Mouse (Mus musculus) heart, postnatal 0 days (tissue): ENCODE results near the gene Ormdl3. TPM values are rescaled to one million over a fixed set of nuclear protein-coding genes. Genes with fewer than 3 reads are reported as not detected.

Source experiments
- ATAC-seq: fragments of 200-750 bp; cut with Nextera tagmentation; 2 replicates; pipeline ENCODE4 v1.8.0; 2017; ENCODE audit warnings: low read depth, moderate number of reproducible peaks, moderate library complexity; ENCODE audit not compliant: insufficient read depth
- DNase-seq: peaks from one replicate; pipeline ENCODE4 v3.0.0-alpha.2; 2016; ENCODE audit warnings: low spot score
- H3K27ac ChIP-seq: fragments of 300-500 bp; sonication (generic); 2 replicates; pipeline ENCODE4 v1.5.1; 2014; ENCODE audit warnings: low read depth, mild to moderate bottlenecking
- H3K27me3 ChIP-seq: fragments of 300-500 bp; sonication (generic); 2 replicates; pipeline ENCODE4 v1.6.1; 2014; ENCODE audit warnings: low read length, mixed read lengths; ENCODE audit not compliant: control insufficient read depth, insufficient read depth
- H3K36me3 ChIP-seq: fragments of 300-500 bp; sonication (generic); replicated peaks from 2 replicates; pipeline ENCODE4 v1.6.1; 2014; ENCODE audit warnings: low read length, mixed read lengths; ENCODE audit not compliant: control insufficient read depth, insufficient read depth
- H3K4me1 ChIP-seq: fragments of 300-500 bp; sonication (generic); 2 replicates; pipeline ENCODE4 v1.6.1; 2014; ENCODE audit warnings: antibody characterized with exemption; ENCODE audit not compliant: control insufficient read depth, insufficient read depth
- H3K4me2 ChIP-seq: fragments of 300-500 bp; sonication (generic); 2 replicates; pipeline ENCODE4 v1.6.1; 2014; ENCODE audit warnings: low read depth, mild to moderate bottlenecking, low read length, moderate library complexity
- H3K4me3 ChIP-seq: fragments of 300-500 bp; sonication (generic); 2 replicates; pipeline ENCODE4 v1.5.1; 2014; ENCODE audit warnings: low read depth, low read length
- H3K9ac ChIP-seq: fragments of 300-500 bp; sonication (generic); replicated peaks from 2 replicates; pipeline ENCODE4 v1.6.1; 2014; ENCODE audit warnings: low read depth, low read length, mixed read lengths
- H3K9me3 ChIP-seq: fragments of 300-500 bp; sonication (generic); replicated peaks from 2 replicates; pipeline ENCODE4 v1.6.1; 2016; ENCODE audit warnings: low read length; ENCODE audit not compliant: control insufficient read depth
- CTCF ChIP-seq: IDR thresholded peaks from 2 replicates; pipeline ENCODE4 v1.5.1; 2016; ENCODE audit warnings: antibody characterized with exemption, control low read depth, low read depth
- EP300 ChIP-seq: IDR thresholded peaks from 2 replicates; pipeline ENCODE4 v1.6.1; 2016; ENCODE audit warnings: antibody characterized with exemption, low read depth
- WGBS: fragments of 180-500 bp; shearing (Covaris S2); extraction: QIAGEN DNeasy Blood & Tissue Kit; methylation state at CpG from one replicate; pipeline ENCODE4 v1.1.7; 2014; 5-methylcytosine and 5-hydroxymethylcytosine counted together
- polyA plus RNA-seq: library from polyadenylated mRNA; unstranded; fragments of >200 nt; fragmentation: Nextera tagmentation; extraction: Ambion mirVana; gene quantifications from 2 replicates; pipeline ENCODE4 v1.2.1, GENCODE M21; 2015
- total RNA-seq: library from RNA; depleted of rRNA; stranded (reverse); fragments of >200 nt; gene quantifications from 2 replicates; pipeline ENCODE4 v1.2.3, GENCODE M21; 2014; ENCODE audit warnings: low replicate concordance

Gene Ormdl3
- total and polyA plus RNA-seq, 2 experiments from 2014 or later: 44.8 to 49.4 TPM

DNA sequence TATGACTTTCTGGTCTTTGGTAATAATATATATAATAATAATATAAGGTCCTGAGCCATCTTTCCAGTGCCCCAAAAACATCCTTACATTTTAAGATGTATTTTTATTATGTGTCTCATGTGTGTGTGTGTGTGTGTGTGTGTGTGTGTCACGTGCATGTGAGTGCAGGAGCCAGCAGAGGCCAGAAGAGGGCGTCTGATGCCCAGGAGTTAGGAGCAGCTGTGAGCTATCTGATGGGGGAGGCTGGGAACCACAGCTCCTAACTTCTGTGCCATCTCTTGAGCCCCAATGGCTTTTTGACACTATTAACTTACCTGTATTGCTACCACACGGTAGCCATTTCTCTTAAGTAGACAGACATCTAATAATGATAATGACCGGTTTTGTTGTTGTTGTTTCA is 33.2 kb downstream of the Ormdl3 start:
- Histone ChIP-seq H3K9me3 (no peaks in the 10 kb centered on the region), H3K9ac (no peak overlapping the region), H3K4me2 (no peak overlapping the region), H3K4me3 (no peak overlapping the region), H3K36me3 (no peaks in the 10 kb centered on the region), H3K27ac (no peak overlapping the region), H3K27me3 (peaks cover 15% of the 10 kb centered on the region; the same call in 1 of the 2 replicates), H3K4me1 (peaks cover 6% of the 10 kb centered on the region; the same call in 1 of the 2 replicates)
- DNase-seq (no peak), ATAC-seq (no peak)
- WGBS: 84% methylated on average over 4 of the region's 4 CpGs
- TF ChIP-seq EP300: no peak
- TF ChIP-seq CTCF: no peak

DNA sequence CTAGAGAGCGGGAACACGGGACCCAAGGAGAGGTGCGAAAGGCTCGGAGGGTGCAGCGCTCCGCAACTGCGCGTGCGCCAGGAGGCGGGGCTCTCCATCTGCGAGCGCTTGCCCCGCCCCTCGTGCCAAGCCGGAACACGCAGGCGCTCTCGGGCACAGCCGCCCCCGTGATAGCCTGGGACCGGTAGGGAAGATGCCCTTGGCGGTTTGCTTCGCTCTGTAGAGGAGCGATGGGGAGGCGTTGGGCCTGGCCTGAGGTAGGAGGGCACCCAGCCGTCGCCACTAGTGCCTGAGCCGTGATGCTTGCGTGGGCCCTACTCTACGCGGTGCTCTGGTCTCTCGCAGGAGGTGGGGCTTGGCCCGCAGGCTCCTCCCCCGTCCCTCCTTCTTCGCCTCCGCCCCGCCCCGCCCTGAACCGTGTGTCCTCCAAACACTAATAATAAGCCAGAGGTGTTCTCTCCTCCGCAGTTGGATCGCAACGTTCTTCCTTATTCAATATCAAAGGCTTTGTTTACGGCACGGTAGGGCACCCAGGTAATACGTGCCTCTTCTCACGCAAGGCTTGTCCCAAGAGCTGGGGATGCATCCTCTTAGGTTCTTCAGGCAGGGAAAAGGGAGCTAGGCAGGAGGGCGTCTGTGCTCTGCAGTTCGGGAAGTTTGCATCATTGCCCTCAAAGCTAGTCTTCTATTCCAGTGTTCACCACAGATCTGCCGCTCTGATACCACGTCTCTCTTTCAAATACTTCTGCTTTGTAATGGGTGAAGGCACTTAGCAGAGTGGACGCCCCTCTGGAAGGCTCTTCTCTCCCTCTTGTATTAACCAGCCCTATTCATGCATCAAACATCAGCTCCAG is 36.0 kb downstream of the Ormdl3 start, which contains the start of gene Zpbp2:
Gene Zpbp2, plus strand, starts transcription at position 123 of the 854 bp plus-strand sequence.
- Histone ChIP-seq H3K27ac (peak within 1 kb of the TSS; percentile 61; the same call in 1 of the 2 replicates), H3K27me3 (peaks cover 39% of the 10 kb centered on the region), H3K9ac (peak within 1 kb of the TSS; percentile 43), H3K4me3 (peak within 1 kb of the TSS; percentile 69), H3K4me2 (peak within 1 kb of the TSS; percentile 62), H3K9me3 (no peaks in the 10 kb centered on the region), H3K36me3 (no peaks in the 10 kb centered on the region), H3K4me1 (peaks cover 6% of the 10 kb centered on the region; the same call in 1 of the 2 replicates)
- DNase-seq (peak; percentile 90), ATAC-seq (peak; percentile 95)
- under 1% methylated on average over 51 of the region's 51 CpGs for WGBS
- no peak for TF ChIP-seq CTCF
- no peak for TF ChIP-seq EP300

DNA sequence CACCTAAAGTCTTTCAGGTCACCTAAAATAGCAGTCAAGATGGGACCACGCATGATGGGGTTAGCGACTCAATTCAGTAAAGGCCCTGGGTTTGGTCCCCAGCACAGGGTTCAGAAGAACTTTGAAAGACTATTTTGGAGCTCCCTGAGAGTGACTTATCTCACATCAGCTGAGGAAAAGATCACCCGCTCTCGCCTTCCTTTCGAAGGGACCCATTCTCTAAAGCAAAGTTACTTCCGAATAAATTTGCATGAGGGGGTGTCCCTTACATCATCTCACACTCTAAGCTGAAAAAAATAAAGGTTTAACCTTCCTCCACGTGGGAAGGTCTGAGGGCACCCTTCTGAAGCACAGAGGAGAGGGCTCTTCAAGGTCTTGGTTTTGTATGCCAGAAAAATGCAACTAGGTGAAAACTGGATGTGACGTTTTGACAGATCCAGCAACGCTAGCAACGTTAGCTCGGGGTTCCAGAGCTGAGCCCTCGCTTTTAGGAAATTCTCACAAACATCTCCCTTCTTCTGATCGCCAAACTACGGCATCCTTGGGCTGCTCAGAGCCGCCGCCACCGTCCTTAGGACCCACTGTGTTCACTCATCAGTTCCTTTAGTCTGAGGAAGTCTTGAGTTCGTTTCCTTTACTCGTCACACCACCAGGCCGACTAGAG is 36.7 kb downstream of the Ormdl3 start:
- H3K9ac ChIP-seq: no peak overlapping the region
- H3K9me3 ChIP-seq: no peaks in the 10 kb centered on the region
- peak overlapping the region; percentile 62 for H3K4me2 ChIP-seq
- peaks cover 46% of the 10 kb centered on the region for H3K27me3 ChIP-seq
- ATAC-seq: no peak
- H3K27ac ChIP-seq: 0 out of 2 replicates have a peak overlapping the region, but pooled peaks have one; percentile 61
- no peak for DNase-seq
- peaks cover 6% of the 10 kb centered on the region; the same call in 1 of the 2 replicates for H3K4me1 ChIP-seq
- 21% methylated on average over 20 of the region's 20 CpGs for WGBS
- H3K4me3 ChIP-seq: peak overlapping the region; percentile 69
- no peak for TF ChIP-seq CTCF
- no peak for TF ChIP-seq EP300
- no peaks in the 10 kb centered on the region for H3K36me3 ChIP-seq

DNA sequence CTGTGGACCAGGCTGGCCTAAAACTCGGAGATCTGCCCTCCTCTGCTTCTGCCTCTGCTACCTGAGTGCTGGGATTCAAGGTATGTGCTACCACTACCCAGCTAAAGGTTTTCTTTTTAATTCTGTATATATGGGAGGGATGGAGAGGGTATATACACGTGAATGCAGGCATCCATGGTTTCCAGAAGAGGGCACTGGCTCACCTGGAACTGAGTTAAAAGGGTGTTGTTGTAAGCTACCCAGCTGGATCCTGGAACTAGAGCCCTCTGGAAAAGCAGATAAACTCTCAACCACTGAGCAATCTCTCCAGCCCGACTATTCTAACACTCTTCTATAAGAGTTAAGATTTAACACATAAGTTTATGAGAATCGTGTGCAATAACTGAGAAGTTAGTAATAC is 37.8 kb downstream of the Ormdl3 start:
- DNase-seq (no peak), ATAC-seq (no peak)
- Histone ChIP-seq H3K36me3 (no peaks in the 10 kb centered on the region), H3K27me3 (peaks cover 55% of the 10 kb centered on the region), H3K4me3 (no peak overlapping the region), H3K9me3 (no peaks in the 10 kb centered on the region), H3K27ac (no peak overlapping the region), H3K4me2 (no peak overlapping the region), H3K9ac (no peak overlapping the region), H3K4me1 (peaks cover 6% of the 10 kb centered on the region; the same call in 1 of the 2 replicates)
- WGBS: 59% methylated on average over 4 of the region's 4 CpGs
- no peak for TF ChIP-seq EP300
- TF ChIP-seq CTCF: peak; percentile 13; the same call in 1 of the 2 replicates

DNA sequence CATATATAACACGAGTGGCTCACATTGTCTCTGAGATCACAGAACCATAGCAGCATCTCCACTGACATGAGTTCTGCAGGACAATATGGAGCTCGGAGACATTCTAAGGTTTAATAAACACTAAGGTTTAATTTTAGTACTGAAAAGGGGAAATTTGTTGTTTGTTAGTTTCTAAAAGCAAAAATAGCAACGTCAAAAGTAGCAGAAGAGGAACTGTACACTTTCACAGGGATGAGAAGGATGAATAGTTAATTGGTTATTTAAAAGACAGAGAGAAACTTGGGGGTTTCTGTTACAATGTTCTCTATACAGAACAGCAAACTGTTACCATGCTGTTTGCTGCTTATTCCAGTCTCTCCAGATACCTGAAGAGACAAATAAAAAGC is 39.9 kb downstream of the Ormdl3 start:
- Histone ChIP-seq H3K4me3 (no peak overlapping the region), H3K27me3 (peaks cover 72% of the 10 kb centered on the region), H3K36me3 (no peaks in the 10 kb centered on the region), H3K4me1 (peaks cover 6% of the 10 kb centered on the region; the same call in 1 of the 2 replicates), H3K27ac (no peak overlapping the region), H3K4me2 (no peak overlapping the region), H3K9ac (no peak overlapping the region), H3K9me3 (no peaks in the 10 kb centered on the region)
- 55% methylated on average over 3 of the region's 3 CpGs for WGBS
- no peak for TF ChIP-seq CTCF
- TF ChIP-seq EP300: no peak
- DNase-seq: no peak
- ATAC-seq: no peak
